Mouse (Mus musculus): ENCODE data around the gene Cav3.
A peak's percentile ranks its signal among the peaks of the same experiment; 100 is the strongest.

Cav3 gene

DNA sequence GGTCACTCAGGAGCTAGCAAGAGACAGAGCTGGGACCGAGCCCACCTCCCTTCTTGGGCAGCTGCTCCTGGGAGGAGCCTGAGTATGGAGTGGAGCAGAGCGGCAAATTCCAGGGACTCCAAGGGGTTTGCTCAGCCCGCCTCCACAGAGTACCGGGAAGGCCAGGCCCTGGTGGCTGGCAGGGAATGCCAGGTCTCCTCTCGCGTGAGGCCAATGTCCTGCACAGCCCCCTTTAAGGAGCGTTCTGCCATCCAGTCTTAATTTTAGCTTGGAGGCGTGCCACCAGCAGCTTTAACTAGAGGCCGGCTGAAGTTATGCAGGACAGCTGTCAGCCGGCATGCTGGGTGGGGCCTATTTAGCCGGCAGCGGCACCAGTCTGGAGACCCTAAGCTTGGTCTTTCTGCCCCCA lies at the start of gene Cav3:
Gene Cav3 (plus strand): TSS at position 165 of the 409 bp plus-strand sequence.
- no peak for DNase-seq

GRCm38 (mm10) chr6:112419333-112419732 lies 40.0 kb upstream of the Cav3 start:
- no peak for DNase-seq

- no peak for DNase-seq
Observed at GRCm38 (mm10) chr6:112420883-112421282, 38.4 kb upstream of the Cav3 start.

- no peak for DNase-seq
Observed at GRCm38 (mm10) chr6:112423746-112424501, 35.4 kb upstream of the Cav3 start.

DNA sequence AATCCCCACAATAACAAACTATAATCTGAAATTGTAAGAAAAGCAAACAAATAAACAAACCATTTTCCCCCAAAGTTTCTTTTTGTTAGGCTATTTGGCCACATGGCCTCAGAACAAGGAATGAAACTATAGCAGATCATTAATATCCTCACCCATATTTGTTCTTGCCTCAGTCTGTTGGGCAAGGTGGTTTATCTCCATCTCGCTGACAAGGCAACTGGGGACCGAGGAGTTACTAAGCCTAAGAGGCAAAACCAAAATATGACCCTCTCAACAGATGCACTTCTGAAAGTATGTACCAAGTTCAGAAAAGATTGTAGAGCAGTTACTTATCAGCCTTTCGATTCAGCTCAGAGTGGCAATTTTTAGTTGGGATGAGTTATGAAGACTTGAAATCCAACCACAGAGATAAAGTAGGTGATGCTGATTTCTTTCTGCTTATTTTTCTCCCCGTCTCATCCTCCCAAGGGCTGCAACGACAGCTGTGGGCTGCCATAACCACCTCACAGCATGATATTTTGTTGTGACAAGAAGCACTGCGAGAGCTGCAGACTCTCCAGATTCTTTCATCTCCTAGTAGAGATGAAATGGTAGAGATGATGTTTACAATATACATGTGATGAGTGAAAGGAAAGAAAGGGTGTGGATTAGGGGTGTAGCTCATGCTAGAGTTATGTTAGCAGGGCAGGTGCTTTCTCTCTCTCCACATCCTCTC lies 33.1 kb upstream of the Cav3 start:
- DNase-seq = no peak

DNA sequence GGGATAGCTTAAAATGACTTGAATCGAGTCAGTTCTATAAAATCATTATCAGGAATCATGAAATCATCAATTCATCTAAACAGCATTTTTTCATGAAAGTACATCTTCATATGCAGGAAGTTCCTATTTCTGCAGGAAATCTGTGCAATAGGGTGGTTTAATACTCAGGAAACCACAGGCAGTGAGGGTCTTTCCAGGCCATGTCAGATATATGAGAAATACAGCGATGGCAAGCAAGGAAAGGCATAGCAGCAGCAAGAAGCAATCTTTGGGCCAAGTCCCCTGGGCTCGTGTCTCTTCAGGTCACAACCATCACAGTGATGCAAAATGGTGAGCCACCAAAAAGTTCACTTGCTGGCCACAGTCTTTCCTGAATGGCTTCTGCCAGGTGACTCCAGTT lies 13.6 kb upstream of the Cav3 start:
- DNase-seq = no peak

GRCm38 (mm10) chr6:112461459-112461858 lies 2.2 kb downstream of the Cav3 start:
- DNase-seq = no peak

DNA sequence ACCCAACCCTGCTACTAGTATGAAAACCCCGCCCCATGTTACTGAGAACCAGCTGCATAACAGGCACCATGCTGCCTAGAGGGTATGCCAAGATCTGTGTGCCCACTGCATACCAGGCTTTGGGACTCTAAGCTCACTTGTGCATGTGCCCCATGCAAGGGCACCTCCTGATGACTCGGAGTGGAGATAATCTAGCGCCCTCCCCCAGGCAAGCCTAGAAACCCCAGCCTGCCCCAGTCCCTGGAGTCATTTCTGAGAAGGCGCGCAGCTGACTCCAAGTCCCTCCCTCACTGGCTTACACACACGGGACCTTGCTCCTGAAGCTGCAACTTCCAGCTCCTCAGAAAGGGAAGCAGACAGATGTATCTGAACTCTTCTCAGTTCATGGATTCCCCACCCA lies 4.0 kb downstream of the Cav3 start:
- DNase-seq = no peak

DNA sequence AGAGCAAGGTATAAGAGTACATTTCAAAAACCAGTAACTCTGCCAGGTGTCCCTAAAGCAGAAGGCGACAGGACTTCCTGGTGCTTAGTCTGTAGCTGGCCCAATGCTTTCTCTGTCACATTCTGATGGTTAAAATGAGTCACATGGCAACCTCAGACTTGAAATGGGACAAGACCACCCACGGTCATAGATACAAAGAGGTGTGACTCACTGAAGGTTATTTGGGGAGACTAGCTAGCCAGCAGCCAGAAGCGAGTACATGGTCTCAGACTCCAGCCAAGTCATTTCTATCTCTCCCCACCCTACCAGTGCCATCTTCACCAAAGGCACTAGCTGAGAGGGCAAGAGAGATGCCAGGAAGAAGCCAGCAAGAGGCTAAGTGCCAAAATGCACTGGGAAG lies 6.1 kb downstream of the Cav3 start:
- peak; percentile 18 for DNase-seq

DNA sequence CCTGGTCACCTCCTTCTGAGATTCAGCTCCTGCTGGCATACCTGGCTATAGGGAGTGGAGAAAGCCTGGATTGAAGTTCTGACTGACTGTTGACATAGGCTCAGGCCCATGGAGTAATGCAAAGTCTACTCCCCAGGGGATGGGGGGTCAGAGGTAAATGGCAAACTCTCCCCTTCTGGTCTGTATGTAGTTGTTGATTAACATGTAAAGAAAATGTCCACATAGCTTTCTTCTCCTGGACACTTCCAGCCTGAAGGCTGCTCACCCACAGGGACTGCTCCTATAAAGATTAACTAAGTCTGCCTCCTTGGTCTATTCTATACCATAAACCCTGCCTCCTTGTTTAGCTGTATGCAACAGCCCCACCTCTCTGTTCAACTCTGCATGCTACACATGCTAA lies 6.7 kb downstream of the Cav3 start:
- DNase-seq = no peak

- DNase-seq = no peak
Observed at GRCm38 (mm10) chr6:112471644-112472043, 12.3 kb downstream of the Cav3 start.

- no peak for DNase-seq
Observed at GRCm38 (mm10) chr6:112479861-112480260, 20.6 kb downstream of the Cav3 start.

DNA sequence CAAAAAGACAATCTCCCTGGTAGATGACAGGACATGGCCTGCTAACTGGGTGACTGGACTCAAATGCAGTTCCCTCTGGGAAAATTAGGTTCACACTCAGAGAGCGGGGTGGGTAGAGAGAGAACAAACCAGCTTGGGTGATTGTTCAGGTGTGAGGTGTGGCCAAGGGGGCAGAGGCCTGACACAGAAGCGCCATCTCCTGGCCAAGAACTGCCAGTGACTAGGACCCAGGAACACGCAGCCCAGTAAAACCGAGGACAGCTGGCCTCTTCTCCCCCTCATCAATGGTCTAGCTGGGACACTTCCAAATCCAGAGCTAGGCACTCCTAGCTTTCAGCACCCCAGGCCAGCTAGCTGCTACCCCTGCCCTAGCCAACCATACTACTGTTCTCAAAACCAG lies 25.0 kb downstream of the Cav3 start:
- no peak for DNase-seq

GRCm38 (mm10) chr6:112487993-112488392 lies 28.7 kb downstream of the Cav3 start:
- DNase-seq = no peak

DNA sequence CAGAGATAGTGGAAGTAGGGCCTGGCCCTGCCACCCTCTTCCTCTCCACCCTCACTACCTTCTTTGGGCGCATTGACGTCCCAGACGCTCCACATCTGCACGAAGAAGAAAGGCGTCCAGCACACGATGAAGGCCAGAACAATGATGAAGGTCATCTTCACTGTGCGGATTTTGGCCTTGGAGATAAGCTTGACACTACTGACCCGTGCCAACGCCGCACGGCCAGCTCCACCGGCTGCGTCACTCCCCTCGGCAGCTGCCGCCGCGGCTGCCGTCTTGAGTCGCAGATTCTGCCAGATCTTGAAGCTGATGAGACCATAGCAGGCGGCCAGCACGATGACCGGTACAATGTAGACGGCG lies 29.5 kb downstream of the Cav3 start:
- DNase-seq = no peak

DNA sequence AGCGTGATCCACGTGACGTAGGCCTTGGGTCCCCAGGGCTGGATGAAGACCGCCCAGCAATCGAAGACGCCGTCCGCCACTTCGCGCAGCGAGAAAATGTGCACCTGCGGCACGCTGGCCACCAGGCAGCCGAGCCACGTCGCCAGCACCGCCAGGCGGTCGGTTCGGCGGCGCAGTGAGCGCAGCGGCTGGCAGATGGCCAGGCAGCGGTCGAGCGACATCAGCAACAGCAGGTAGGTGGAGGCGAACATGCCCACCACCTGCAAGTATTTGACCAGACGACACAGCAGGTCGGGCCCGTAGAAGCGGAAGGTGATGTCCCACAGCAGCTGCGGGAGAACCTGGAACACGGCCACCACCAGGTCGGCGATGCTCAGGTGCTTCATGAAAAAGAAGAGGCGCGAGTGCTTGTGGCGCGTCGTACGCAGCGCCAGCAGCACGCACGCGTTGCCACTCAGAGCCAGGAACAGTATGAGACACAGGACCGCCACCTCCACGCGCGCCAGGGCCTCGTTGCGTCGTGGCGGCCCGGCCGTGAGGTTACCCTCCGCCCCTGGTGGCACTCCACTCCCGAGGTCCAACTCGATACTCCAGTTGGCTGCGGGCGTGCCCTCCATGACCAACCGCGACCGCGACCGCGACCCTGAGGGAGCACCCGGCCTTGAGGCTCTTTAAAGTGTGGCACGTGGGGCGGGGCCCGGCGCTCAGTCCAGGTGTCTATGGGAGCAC lies 30.0 kb downstream of the Cav3 start:
- no peak for DNase-seq

DNA sequence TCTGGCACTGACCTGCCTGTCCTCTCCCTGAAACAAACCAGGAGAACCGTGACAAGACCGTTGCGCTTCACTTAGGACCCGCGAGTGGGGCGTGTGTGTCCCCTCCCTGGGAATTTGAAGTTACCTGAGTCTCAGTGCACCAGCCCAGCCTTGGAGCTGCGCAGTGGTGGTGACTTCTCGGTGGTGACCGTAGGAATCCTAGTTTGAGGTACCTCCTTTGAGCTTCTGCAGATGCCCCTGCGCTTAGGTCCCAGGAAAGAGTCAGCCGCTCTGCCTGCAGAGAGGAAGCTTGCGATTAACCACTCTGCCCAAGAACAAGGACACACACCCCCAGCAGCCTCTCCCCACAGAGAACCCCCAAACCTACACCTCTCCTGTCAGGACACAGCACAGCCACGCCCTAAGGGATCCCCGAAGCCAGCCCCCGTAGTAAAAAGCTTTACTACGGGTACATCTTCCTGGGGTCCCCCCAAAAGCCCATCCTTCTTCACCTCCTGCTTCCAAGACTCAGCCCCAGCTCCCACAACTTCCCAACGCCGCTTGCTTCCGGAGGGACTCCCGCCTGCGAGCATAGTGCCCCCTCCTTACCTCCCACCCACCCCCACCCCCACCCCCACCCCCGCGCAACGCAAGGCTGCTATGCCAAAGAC lies 30.7 kb downstream of the Cav3 start, which contains the start of gene Oxtr:
Gene Oxtr (minus strand): TSS at position 34 of the 650 bp plus-strand sequence.
- no peak for DNase-seq

DNA sequence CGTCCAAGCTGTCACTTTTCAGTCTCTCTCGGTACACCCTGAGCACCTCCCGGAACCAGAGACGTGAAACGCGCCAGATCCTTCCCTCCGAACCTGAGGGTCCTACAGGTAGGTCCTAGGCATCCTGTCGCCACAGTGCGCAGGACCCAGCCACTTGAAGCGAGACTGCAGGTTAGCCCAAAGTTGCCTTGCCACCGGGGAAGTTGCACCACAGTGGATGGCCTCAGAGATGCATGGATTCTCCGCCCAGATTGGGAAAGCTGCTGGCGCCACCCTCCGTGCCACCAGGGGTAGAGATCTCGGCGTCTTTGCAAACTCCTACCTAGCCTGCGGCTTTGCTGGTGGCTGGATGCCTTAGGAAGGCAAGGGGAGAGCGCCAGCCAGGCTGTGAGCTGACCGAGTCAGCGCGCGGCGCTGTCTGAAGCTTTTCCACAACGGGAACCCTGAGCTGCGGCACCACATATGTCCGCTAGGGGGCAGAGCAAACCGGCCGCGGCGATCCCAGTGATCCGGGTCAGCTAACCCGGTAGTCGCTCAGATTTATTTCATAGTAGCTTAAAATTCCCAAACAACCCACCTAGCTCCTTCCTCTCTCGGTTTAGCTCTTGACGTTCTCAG lies 31.4 kb downstream of the Cav3 start:
- DNase-seq = peak; percentile 46

GRCm38 (mm10) chr6:112491521-112491920 lies 32.2 kb downstream of the Cav3 start:
- no peak for DNase-seq

- DNase-seq = no peak
Observed at GRCm38 (mm10) chr6:112492656-112493055, 33.4 kb downstream of the Cav3 start.

DNA sequence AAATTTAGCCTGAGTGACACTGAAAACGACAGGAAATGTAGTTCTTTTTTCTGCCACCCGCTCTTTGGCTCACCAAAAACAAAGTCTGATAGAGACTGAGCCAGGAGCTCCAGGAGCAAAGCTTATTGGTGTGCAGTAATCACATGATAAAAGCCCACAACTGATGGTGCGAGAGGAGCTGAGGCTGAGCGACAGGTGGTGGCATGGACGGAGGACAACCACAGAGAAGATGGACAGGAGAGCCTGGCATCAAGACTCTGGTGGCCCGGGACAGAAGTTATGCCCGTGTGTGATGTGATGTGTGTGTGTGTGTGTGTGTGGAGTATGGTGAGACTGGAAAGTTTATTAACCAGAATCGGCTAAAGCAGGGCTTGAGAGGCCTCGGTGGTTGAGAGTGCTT lies 34.1 kb downstream of the Cav3 start:
- DNase-seq = no peak

GRCm38 (mm10) chr6:112494620-112495081 lies 35.3 kb downstream of the Cav3 start:
- DNase-seq = no peak

GRCm38 (mm10) chr6:112495219-112495618 lies 35.9 kb downstream of the Cav3 start:
- DNase-seq = no peak
